Comparison of ENCODE assay signal across 14 mouse cellular contexts in the genomic region with DNA sequence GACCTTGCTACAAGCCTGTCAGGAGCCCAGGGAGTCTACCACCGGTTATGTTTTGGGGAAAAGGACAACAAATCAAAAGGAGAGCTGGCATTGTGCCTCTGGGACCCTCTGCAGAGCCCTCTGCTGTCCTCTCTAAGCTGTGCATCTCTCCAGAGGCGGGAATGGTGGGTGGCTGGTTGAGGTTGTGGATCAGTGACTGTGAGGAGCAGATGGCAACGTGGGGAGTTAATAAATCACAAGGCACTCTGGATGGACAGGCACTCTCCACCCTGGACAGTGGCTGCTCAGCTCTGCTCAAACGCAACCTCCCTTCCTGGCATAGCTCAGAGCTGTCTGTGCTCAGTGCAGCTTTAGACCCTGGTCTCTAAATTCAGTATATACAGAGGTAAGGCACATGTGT.
DNase-seq lines count a peak whose midpoint lies in the region; ATAC-seq lines count a peak whose summit lies in the region.
"Had no signal": no experiment of that assay in that cellular context is flagged by ENCODE, and none has a peak within 500 bp of the region (broad histone marks: within the 10 kb centered on the region; RNA-seq: fewer than 3 reads in every experiment).

No protein-coding gene starts in this region.

- peak; percentile 63 for DNase-seq in heart, adult 11 months
- DNase-seq in heart, adult 18-20 months = no peak
- DNase-seq in left cerebral cortex, postnatal 4 days = peak; percentile 54
- DNase-seq in left cerebral cortex, postnatal 36 days (ENCODE audit: low spot score in 2 of 2) = no peak
- peak; percentile 19 for DNase-seq in MN1 (ENCODE audit: low spot score)
- DNase-seq in mesoderm, embryonic 11.5 days (ENCODE audit: low read depth, low spot score) = peak; percentile 36
- DNase-seq in left cerebral cortex, adult 18-20 months (ENCODE audit: low spot score in 2 of 2) = no peak
- DNase-seq: adrenal gland, postnatal 25 days; B cell, adult 2 months; cerebellum, adult 11 months; gastrocnemius, postnatal 14 days; lung, postnatal 14 days had no signal

- intact Hi-C loops in left cerebral cortex, postnatal 4 days (cut with DNase I) = loop anchor here (10.0 kb wide), 1 partner anchor 103 kb away; no protein-coding TSS in a partner anchor
- intact Hi-C loops in left cerebral cortex, postnatal 36 days (cut with DNase I) = no loop called here

- ATAC-seq in megakaryocyte progenitor cell, adult 5-6 weeks (replicated peaks; ENCODE audit: poor library complexity) = no peak
- ATAC-seq: forebrain, embryonic 13.5 days had no signal

Comparison
In these comparisons a context has a peak if more than half of its experiments do, and no peak if none do; other contexts are left out.
1. DNase-seq: peak in heart, adult 11 months (single experiment), left cerebral cortex, postnatal 4 days (single experiment), MN1 (single experiment) and mesoderm, embryonic 11.5 days (single experiment); none in heart, adult 18-20 months (0 of 2), left cerebral cortex, postnatal 36 days (0 of 2) and left cerebral cortex, adult 18-20 months (0 of 2).